In genomic region chr11:52373841-52374240, GRCm38 (mm10) we compare ENCODE assay signal across 20 mouse cellular contexts. TPM values are rescaled to one million over a fixed set of nuclear protein-coding genes. Genes with fewer than 3 reads are reported as not detected.
DNase-seq lines count a peak whose midpoint lies in the region; ATAC-seq and TF ChIP-seq lines count a peak whose summit lies in the region.
"Had no signal": no experiment of that assay in that cellular context is flagged by ENCODE, and none has a peak within 500 bp of the region (broad histone marks: within the 10 kb centered on the region; RNA-seq: fewer than 3 reads in every experiment).

No protein-coding gene starts in this region.

- no peak overlapping the region for H3K4me2 ChIP-seq in liver, embryonic 11.5 days
- H3K4me2 ChIP-seq: forebrain, embryonic 12.5 days; heart, embryonic 13.5 days; hindbrain, embryonic 13.5 days; limb, embryonic 13.5 days; lung, embryonic 15.5 days; midbrain, embryonic 15.5 days; neural tube, embryonic 15.5 days had no signal

- peaks cover 32% of the 10 kb centered on the region for H3K36me3 ChIP-seq in heart, adult 2 months (ENCODE audit: control insufficient read depth, insufficient read depth, low read length)
- peaks cover 25% of the 10 kb centered on the region for H3K36me3 ChIP-seq in liver, adult 2 months (ENCODE audit: control insufficient read depth, insufficient read depth, low read length)
- H3K36me3 ChIP-seq in liver, embryonic 11.5 days (ENCODE audit: control insufficient read depth, insufficient read depth, low read length) = peaks cover 29% of the 10 kb centered on the region
- H3K36me3 ChIP-seq in ES-E14 (ENCODE audit: control insufficient read depth, insufficient read depth, low read length, poor library complexity, severe bottlenecking) = peaks cover 25% of the 10 kb centered on the region
- peaks cover 50% of the 10 kb centered on the region for H3K36me3 ChIP-seq in hindbrain, embryonic 10.5 days

- no peak overlapping the region for H3K4me3 ChIP-seq in heart, adult 2 months
- no peak overlapping the region for H3K4me3 ChIP-seq in liver, adult 2 months (ENCODE audit: insufficient read depth, low read depth, low read length)
- H3K4me3 ChIP-seq in liver, embryonic 11.5 days (ENCODE audit: low read depth, low read length) = no peak overlapping the region
- no peak overlapping the region for H3K4me3 ChIP-seq in ES-E14 (ENCODE audit: insufficient read depth in 1 of 2, low read depth in 1 of 2, low read length in 2 of 2, poor library complexity in 1 of 2, severe bottlenecking in 1 of 2)
- no peak overlapping the region for H3K4me3 ChIP-seq in hindbrain, embryonic 10.5 days
- H3K4me3 ChIP-seq: erythroblast, embryonic 14.5 days; forebrain, embryonic 12.5 days; heart, embryonic 13.5 days; hindbrain, embryonic 13.5 days; left cerebral cortex, adult 2 months; limb, embryonic 13.5 days; lung, embryonic 15.5 days; midbrain, embryonic 10.5 days; midbrain, embryonic 15.5 days; neural tube, embryonic 15.5 days had no signal

- WGBS in heart, adult 2 months = 48% methylated on average over 7 of the region's 7 CpGs
- WGBS in liver, adult 2 months = 23% methylated on average over 7 of the region's 7 CpGs
- 88% methylated on average over 7 of the region's 7 CpGs for whole genome bisulfite sequencing in liver, embryonic 11.5 days
- WGBS in hindbrain, embryonic 10.5 days = 84% methylated on average over 7 of the region's 7 CpGs

- no peak for TF ChIP-seq POLR2A in heart, adult 2 months (IDR thresholded peaks at IDR 0.05; ENCODE audit: insufficient read depth, low read depth, low read length)
- no peak for TF ChIP-seq POLR2A in liver, adult 2 months (IDR thresholded peaks at IDR 0.05; ENCODE audit: extremely low read depth, insufficient read depth, low read length)

- H3K27ac ChIP-seq in heart, adult 2 months = peak overlapping the region; percentile 19; the same call in 1 of the 2 replicates
- H3K27ac ChIP-seq in liver, adult 2 months (replicated peaks; ENCODE audit: insufficient read depth, low read depth, low read length) = no peak overlapping the region
- H3K27ac ChIP-seq in liver, embryonic 11.5 days (ENCODE audit: low read depth, low read length) = no peak overlapping the region
- H3K27ac ChIP-seq in ES-E14 (ENCODE audit: insufficient read depth, low read depth, low read length, poor library complexity, severe bottlenecking) = no peak overlapping the region
- no peak overlapping the region for H3K27ac ChIP-seq in hindbrain, embryonic 10.5 days
- H3K27ac ChIP-seq: forebrain, embryonic 12.5 days; heart, embryonic 13.5 days; left cerebral cortex, adult 2 months; limb, embryonic 13.5 days; lung, embryonic 15.5 days; midbrain, embryonic 10.5 days; midbrain, embryonic 15.5 days; neural tube, embryonic 15.5 days had no signal

- H3K27me3 ChIP-seq in heart, adult 2 months (ENCODE audit: control insufficient read depth, insufficient read depth, low read length) = no peaks in the 10 kb centered on the region
- no peaks in the 10 kb centered on the region for H3K27me3 ChIP-seq in liver, adult 2 months (ENCODE audit: control insufficient read depth, insufficient read depth, low read length)
- no peaks in the 10 kb centered on the region for H3K27me3 ChIP-seq in liver, embryonic 11.5 days (replicated peaks; ENCODE audit: control insufficient read depth, insufficient read depth, low read length)
- H3K27me3 ChIP-seq in hindbrain, embryonic 10.5 days (ENCODE audit: insufficient read depth, poor library complexity, severe bottlenecking) = no peaks in the 10 kb centered on the region
- H3K27me3 ChIP-seq: forebrain, embryonic 12.5 days; heart, embryonic 13.5 days; hindbrain, embryonic 13.5 days; limb, embryonic 13.5 days; lung, embryonic 15.5 days; midbrain, embryonic 15.5 days; neural tube, embryonic 15.5 days had no signal

- in situ Hi-C loops in ES-E14 (cut with MboI; ENCODE audit: low sequenced_read_pairs in 2 of 2, unreplicated experiment in 2 of 2) = no loop called here

- no peak for TF ChIP-seq CTCF in heart, adult 2 months (IDR thresholded peaks at IDR 0.05)
- TF ChIP-seq CTCF in liver, adult 2 months (IDR thresholded peaks at IDR 0.05; ENCODE audit: low read depth, low read length) = no peak

- H3K4me1 ChIP-seq in heart, adult 2 months (ENCODE audit: control insufficient read depth, insufficient read depth, low read length) = peaks cover 12% of the 10 kb centered on the region
- peaks cover 27% of the 10 kb centered on the region for H3K4me1 ChIP-seq in liver, adult 2 months (ENCODE audit: control insufficient read depth, insufficient read depth, low read length)
- H3K4me1 ChIP-seq in liver, embryonic 11.5 days (replicated peaks; ENCODE audit: control insufficient read depth, insufficient read depth, low read length) = peaks cover 12% of the 10 kb centered on the region
- H3K4me1 ChIP-seq in ES-E14 (ENCODE audit: control insufficient read depth in 2 of 2, insufficient read depth in 2 of 2, low read length in 2 of 2, poor library complexity in 1 of 2) = peaks cover 14 to 25% of the 10 kb centered on the region in 2 experiments
- peaks cover 6% of the 10 kb centered on the region for H3K4me1 ChIP-seq in hindbrain, embryonic 10.5 days (replicated peaks)
- H3K4me1 ChIP-seq: midbrain, embryonic 15.5 days had no signal

- DNase-seq in heart, adult 2 months = peak in 1 of 2 experiments; percentile 31
- no peak for DNase-seq in heart, adult 8-10 months (ENCODE audit: low spot score)
- DNase-seq in liver, adult 2 months (ENCODE audit: extremely low read depth, low read depth, low spot score) = peak; percentile 66
- DNase-seq in liver, embryonic 11.5 days (ENCODE audit: low spot score) = no peak
- DNase-seq in ES-E14 (ENCODE audit: low read depth, low spot score) (no peak), ZHBTc4 (ENCODE audit: low read depth, low spot score) (peak; percentile 38)
- DNase-seq in T-cell, adult 2 months (ENCODE audit: low spot score) = no peak
- DNase-seq in hindbrain, embryonic 10.5 days (ENCODE audit: low spot score) = no peak

- peaks cover 9% of the 10 kb centered on the region for H3K79me2 ChIP-seq in heart, adult 2 months (replicated peaks; ENCODE audit: control insufficient read depth, insufficient read depth, low read length)
- H3K79me2 ChIP-seq in liver, adult 2 months (ENCODE audit: control insufficient read depth, insufficient read depth, low read length) = peaks cover 30% of the 10 kb centered on the region

- no peak for TF ChIP-seq EP300 in heart, adult 2 months (IDR thresholded peaks at IDR 0.05; ENCODE audit: insufficient read depth, low read depth, low read length)

- no peak for ATAC-seq in liver, embryonic 11.5 days (replicated peaks; ENCODE audit: low FRiP score)
- ATAC-seq: forebrain, postnatal 0 days; midbrain, embryonic 15.5 days had no signal

- intact Hi-C loops in heart, adult 2 months (cut with DNase I) = loop anchor here (1.0 to 2.0 kb wide), 2 partner anchors 10 to 21 kb away; no protein-coding TSS in a partner anchor

- H3K9me3 ChIP-seq in liver, embryonic 11.5 days (ENCODE audit: control insufficient read depth, low read length) = no peaks in the 10 kb centered on the region
- no peaks in the 10 kb centered on the region for H3K9me3 ChIP-seq in ES-E14 (ENCODE audit: control insufficient read depth, insufficient read depth, low read depth, low read length)
- H3K9me3 ChIP-seq in hindbrain, embryonic 10.5 days = no peaks in the 10 kb centered on the region
- H3K9me3 ChIP-seq: forebrain, embryonic 12.5 days; G1E; heart, embryonic 13.5 days; hindbrain, embryonic 13.5 days; limb, embryonic 13.5 days; lung, embryonic 15.5 days; midbrain, embryonic 10.5 days; midbrain, embryonic 15.5 days; neural tube, embryonic 15.5 days had no signal

- H3K9ac ChIP-seq in heart, adult 2 months (ENCODE audit: low read depth, low read length) = no peak overlapping the region
- no peak overlapping the region for H3K9ac ChIP-seq in liver, adult 2 months (ENCODE audit: low read depth, low read length)
- H3K9ac ChIP-seq in liver, embryonic 11.5 days (ENCODE audit: low read depth, low read length) = no peak overlapping the region
- peak overlapping the region; percentile 3; the same call in 1 of the 2 replicates for H3K9ac ChIP-seq in ES-E14 (ENCODE audit: insufficient read depth, low read depth, low read length, poor library complexity, severe bottlenecking)
- H3K9ac ChIP-seq: forebrain, embryonic 12.5 days; forebrain, postnatal 0 days; heart, embryonic 13.5 days; hindbrain, embryonic 13.5 days; limb, embryonic 13.5 days; lung, embryonic 15.5 days; midbrain, embryonic 15.5 days; neural tube, embryonic 15.5 days had no signal

TF ChIP-seq in ES-E14, 5 proteins besides CTCF, POLR2A, EP300 and RAD21:
- TF ChIP-seq HCFC1 (IDR thresholded peaks at IDR 0.05; ENCODE audit: borderline replicate concordance, insufficient read depth, low read length) (no peak), ZNF384 (IDR thresholded peaks at IDR 0.05; ENCODE audit: low read depth, low read length) (no peak), MAFK (IDR thresholded peaks at IDR 0.05; ENCODE audit: insufficient read depth, low read depth, low read length) (no peak), ZC3H11A (IDR thresholded peaks at IDR 0.05; ENCODE audit: borderline replicate concordance, low read depth, low read length) (no peak), CHD2 (IDR thresholded peaks at IDR 0.05; ENCODE audit: low read depth, low read length) (no peak)

RNA-seq across cellular contexts. Expression of gene Vdac1, which starts 13.2 kb away (rescaled TPM):
- total RNA-seq in heart, adult 2 months (2021) = 1,000 to 10,000 TPM in 1 of 2 experiments, 100 to 1,000 TPM in 1; 987 to 1,141 TPM
- polyA plus RNA-seq in heart, adult 2 months (2012; rRNA removed) = 422 and 713 TPM in 2 replicates
- 1,000 to 10,000 TPM; 1,103 to 1,162 (median 1,146) TPM for total RNA-seq in heart, adult 8-10 months (2022)
- 213 and 220 TPM in 2 replicates for total RNA-seq in liver, adult 2 months (2014; rRNA removed)
- 71.7 and 75.9 TPM in 2 replicates for polyA plus RNA-seq in liver, adult 2 months (2012; rRNA removed)
- polyA plus RNA-seq in liver, embryonic 11.5 days (2014; fragmentation: Nextera tagmentation; extraction: Ambion mirVana) = 228 and 243 TPM in 2 replicates
- 238 and 268 TPM in 2 replicates for total RNA-seq in ES-E14 (2012; rRNA removed)
- polyA plus RNA-seq in hindbrain, embryonic 10.5 days (2016; fragmentation: Nextera tagmentation; extraction: Ambion mirVana) = 222 and 241 TPM in 2 replicates

RNA-seq across cellular contexts. Expression of gene 9530068E07Rik, which starts 22.4 kb away (rescaled TPM):
- total RNA-seq in heart, adult 2 months (2021) = 10 to 100 TPM; 71.1 to 73.9 TPM
- polyA plus RNA-seq in heart, adult 2 months (2012; rRNA removed) = 96.3 and 140 TPM in 2 replicates
- 10 to 100 TPM; 69.8 to 70.9 (median 70.0) TPM for total RNA-seq in heart, adult 8-10 months (2022)
- 110 and 121 TPM in 2 replicates for total RNA-seq in liver, adult 2 months (2014; rRNA removed)
- 111 and 123 TPM in 2 replicates for polyA plus RNA-seq in liver, adult 2 months (2012; rRNA removed)
- 124 and 141 TPM in 2 replicates for polyA plus RNA-seq in liver, embryonic 11.5 days (2014; fragmentation: Nextera tagmentation; extraction: Ambion mirVana)
- 54.7 and 55.0 TPM in 2 replicates for total RNA-seq in ES-E14 (2012; rRNA removed)
- 149 and 168 TPM in 2 replicates for polyA plus RNA-seq in hindbrain, embryonic 10.5 days (2016; fragmentation: Nextera tagmentation; extraction: Ambion mirVana)

Comparison
In these comparisons a context has a peak if more than half of its experiments do, and no peak if none do; other contexts are left out.
1. DNase-seq: peak in liver, adult 2 months (single experiment) and ZHBTc4 (single experiment); none in heart, adult 8-10 months (single experiment), liver, embryonic 11.5 days (single experiment), ES-E14 (single experiment), T-cell, adult 2 months (single experiment) and hindbrain, embryonic 10.5 days (single experiment).